Mouse (Mus musculus) kidney, postnatal 0 days (tissue): ENCODE results near the gene Ucn2. TPM values are rescaled to one million over a fixed set of nuclear protein-coding genes. Genes with fewer than 3 reads are reported as not detected.

ENCODE experiments used
- ATAC-seq: fragments of 200-750 bp; cut with Nextera tagmentation; replicated peaks from 2 replicates; pipeline ENCODE4 v1.8.0; 2017; ENCODE audit warnings: low read depth, moderate number of reproducible peaks, moderate TSS enrichment, moderate library complexity; ENCODE audit not compliant: low FRiP score
- DNase-seq: peaks from one replicate; pipeline ENCODE4 v3.0.0-alpha.2; 2016; ENCODE audit warnings: low spot score
- H3K27ac ChIP-seq: fragments of 300-500 bp; sonication (generic); 2 replicates; pipeline ENCODE4 v1.5.1; 2014; ENCODE audit warnings: mild to moderate bottlenecking
- H3K27me3 ChIP-seq: fragments of 300-500 bp; sonication (generic); 2 replicates; pipeline ENCODE4 v1.6.1; 2014; ENCODE audit warnings: low read length, mixed read lengths; ENCODE audit not compliant: insufficient read depth
- H3K36me3 ChIP-seq: fragments of 300-500 bp; sonication (generic); 2 replicates; pipeline ENCODE4 v1.6.1; 2014; ENCODE audit warnings: low read length, mixed read lengths; ENCODE audit not compliant: insufficient read depth
- H3K4me1 ChIP-seq: fragments of 300-500 bp; sonication (generic); replicated peaks from 2 replicates; pipeline ENCODE4 v1.6.1; 2014; ENCODE audit warnings: antibody characterized with exemption, low read length, mixed read lengths; ENCODE audit not compliant: insufficient read depth
- H3K4me2 ChIP-seq: fragments of 300-500 bp; sonication (generic); 2 replicates; pipeline ENCODE4 v1.6.1; 2014; ENCODE audit warnings: mild to moderate bottlenecking, low read length, moderate library complexity, mixed read lengths
- H3K4me3 ChIP-seq: fragments of 300-500 bp; sonication (generic); replicated peaks from 2 replicates; pipeline ENCODE4 v1.5.1; 2014; ENCODE audit warnings: low read depth, low read length
- H3K9ac ChIP-seq: fragments of 300-500 bp; sonication (generic); 2 replicates; pipeline ENCODE4 v1.6.1; 2014; ENCODE audit warnings: low read depth, low read length
- H3K9me3 ChIP-seq: fragments of 300-500 bp; sonication (generic); replicated peaks from 2 replicates; pipeline ENCODE4 v1.6.1; 2016; ENCODE audit warnings: low read length, inconsistent platforms, mixed read lengths
- CTCF ChIP-seq: IDR thresholded peaks from 2 replicates; pipeline ENCODE4 v1.5.1; 2016; ENCODE audit warnings: antibody characterized with exemption, low read depth, mild to moderate bottlenecking, moderate library complexity
- WGBS: fragments of 180-500 bp; shearing (Covaris S2); extraction: QIAGEN DNeasy Blood & Tissue Kit; methylation state at CpG from one replicate; pipeline ENCODE4 v1.1.7; 2014; 5-methylcytosine and 5-hydroxymethylcytosine counted together
- polyA plus RNA-seq: library from polyadenylated mRNA; unstranded; fragments of >200 nt; fragmentation: Nextera tagmentation; extraction: Ambion mirVana; gene quantifications from 2 replicates; pipeline ENCODE4 v1.2.1, GENCODE M21; 2015

The Ucn2 gene
- polyA plus RNA-seq, 1 experiment from 2014 or later: not detected

DNA sequence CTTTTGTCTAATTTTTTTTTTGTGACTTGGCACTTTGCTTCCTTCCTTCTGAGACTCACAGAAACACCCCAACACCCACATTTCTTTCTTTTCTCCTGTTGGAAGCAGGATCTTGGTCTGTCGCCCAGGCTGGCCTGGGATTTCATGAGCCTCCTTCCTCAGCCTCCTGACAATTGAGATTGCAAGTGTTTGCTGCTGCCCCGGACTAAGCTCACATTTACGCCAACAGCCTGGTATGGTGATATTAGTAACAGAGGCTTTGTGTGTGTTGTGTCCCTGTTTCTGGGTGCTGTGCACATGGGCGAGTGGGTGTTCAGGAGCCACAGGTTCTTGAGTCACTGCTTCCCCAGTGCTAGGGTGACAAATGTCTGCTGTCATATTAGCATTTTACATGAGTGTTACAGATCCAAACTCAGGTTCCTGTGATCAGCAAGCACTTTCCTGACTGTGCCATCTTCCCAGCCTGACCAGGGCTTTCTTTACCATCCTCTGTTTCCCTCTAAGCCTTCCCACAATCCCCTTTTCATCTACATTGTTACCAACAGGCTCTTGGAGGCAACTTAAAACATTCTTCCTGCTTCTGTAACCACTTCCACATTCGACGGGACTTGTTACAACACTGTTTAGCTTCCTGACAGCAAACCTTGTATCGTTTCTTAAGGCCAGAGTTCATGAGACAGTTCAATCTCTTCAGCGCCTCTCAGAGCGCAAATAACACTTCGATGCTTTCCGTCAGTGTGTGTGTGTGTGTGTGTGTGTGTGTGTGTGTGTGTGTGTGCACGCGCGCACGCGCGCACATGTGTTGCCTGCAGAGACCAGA, 37.3 kb downstream of the Ucn2 start:
- no peak for TF ChIP-seq CTCF
- WGBS: 84% methylated on average over 17 of the region's 17 CpGs
- no peaks in the 10 kb centered on the region for H3K9me3 ChIP-seq
- no peak overlapping the region for H3K4me2 ChIP-seq
- H3K9ac ChIP-seq: no peak overlapping the region
- no peaks in the 10 kb centered on the region for H3K36me3 ChIP-seq
- no peak overlapping the region for H3K4me3 ChIP-seq
- no peak for ATAC-seq
- DNase-seq: no peak
- no peaks in the 10 kb centered on the region for H3K27me3 ChIP-seq
- no peaks in the 10 kb centered on the region for H3K4me1 ChIP-seq
- H3K27ac ChIP-seq: no peak overlapping the region

DNA sequence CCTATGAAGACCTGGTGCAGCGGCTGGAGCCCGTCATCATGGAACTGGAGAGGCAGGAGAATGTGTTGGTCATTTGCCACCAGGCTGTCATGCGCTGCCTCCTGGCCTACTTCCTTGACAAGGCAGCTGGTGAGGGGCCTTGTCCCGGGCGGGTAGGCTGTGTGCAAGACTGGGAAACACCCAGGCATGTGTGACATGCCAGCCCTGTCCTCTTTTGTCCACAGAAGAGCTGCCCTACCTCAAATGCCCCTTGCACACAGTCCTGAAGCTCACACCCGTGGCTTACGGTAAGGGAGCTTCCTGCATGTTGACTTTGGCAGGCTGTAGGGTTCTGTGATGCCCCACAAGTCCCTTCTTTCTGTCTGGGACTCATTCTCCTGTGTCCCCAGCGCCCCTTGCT, 41.7 kb downstream of the Ucn2 start:
- ATAC-seq: no peak
- H3K9ac ChIP-seq: no peak overlapping the region
- no peaks in the 10 kb centered on the region for H3K27me3 ChIP-seq
- 73% methylated on average over 8 of the region's 8 CpGs for WGBS
- no peak overlapping the region for H3K4me2 ChIP-seq
- H3K27ac ChIP-seq: no peak overlapping the region
- H3K36me3 ChIP-seq: no peaks in the 10 kb centered on the region
- no peak for TF ChIP-seq CTCF
- H3K9me3 ChIP-seq: no peaks in the 10 kb centered on the region
- H3K4me3 ChIP-seq: no peak overlapping the region
- no peak for DNase-seq
- no peaks in the 10 kb centered on the region for H3K4me1 ChIP-seq

DNA sequence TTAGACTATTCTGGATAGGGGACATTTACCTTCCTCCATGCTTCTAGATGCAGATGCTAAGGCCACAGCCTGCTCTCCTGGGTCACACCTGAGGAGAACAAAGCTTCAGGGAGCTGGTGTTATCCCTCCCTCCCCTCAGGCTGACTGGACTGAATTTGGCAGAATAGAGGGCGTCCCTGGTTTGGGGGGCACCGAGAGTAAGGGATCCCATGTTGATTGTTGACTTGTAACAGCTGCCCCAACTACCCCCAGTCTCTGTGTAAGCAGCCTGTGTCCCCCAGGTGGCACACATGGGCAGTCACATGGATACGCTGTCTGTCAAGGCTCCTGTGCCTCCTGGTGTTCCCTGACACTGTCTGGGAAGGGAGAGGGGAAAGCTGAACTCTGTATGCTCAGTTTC, 42.6 kb downstream of the Ucn2 start:
- 0 out of 2 replicates have a peak overlapping the region, but pooled peaks have one; percentile 23 for H3K9ac ChIP-seq
- TF ChIP-seq CTCF: no peak

DNA sequence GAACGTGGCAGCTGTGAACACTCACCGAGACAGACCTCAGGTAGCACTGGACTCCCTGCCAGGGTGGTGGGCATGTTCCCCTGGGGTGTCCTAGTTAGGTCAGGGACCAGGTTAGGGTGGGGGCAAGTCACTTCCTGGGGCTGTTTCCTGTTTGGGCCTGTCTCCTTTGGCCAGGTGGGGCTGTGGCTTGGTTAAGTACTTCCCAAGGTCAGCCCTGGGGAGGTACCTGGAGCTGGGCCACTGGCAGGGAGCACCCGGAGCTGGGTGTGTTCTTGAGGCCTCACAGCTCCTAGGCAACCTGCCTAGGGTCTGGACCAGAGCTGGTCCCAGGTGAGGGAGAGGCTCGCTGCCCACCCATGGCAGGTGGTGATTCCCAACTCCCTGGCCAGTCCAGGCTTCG, 43.1 kb downstream of the Ucn2 start:
- Histone ChIP-seq H3K4me2 (no peak overlapping the region), H3K4me3 (no peak overlapping the region), H3K27ac (no peak overlapping the region), H3K9ac (no peak overlapping the region), H3K4me1 (no peaks in the 10 kb centered on the region), H3K27me3 (no peaks in the 10 kb centered on the region), H3K9me3 (no peaks in the 10 kb centered on the region), H3K36me3 (no peaks in the 10 kb centered on the region)
- DNase-seq (no peak), ATAC-seq (no peak)
- WGBS: 72% methylated on average over 5 of the region's 5 CpGs
- TF ChIP-seq CTCF: no peak

More for the DNA sequence above, 42.6 kb downstream of the Ucn2 start:
- ATAC-seq: no peak
- no peaks in the 10 kb centered on the region for H3K27me3 ChIP-seq
- no peak overlapping the region for H3K27ac ChIP-seq
- no peak overlapping the region for H3K4me2 ChIP-seq
- H3K4me1 ChIP-seq: no peaks in the 10 kb centered on the region
- H3K9me3 ChIP-seq: no peaks in the 10 kb centered on the region
- 66% methylated on average over 3 of the region's 3 CpGs for WGBS
- DNase-seq: no peak
- no peaks in the 10 kb centered on the region for H3K36me3 ChIP-seq
- no peak overlapping the region for H3K4me3 ChIP-seq

DNA sequence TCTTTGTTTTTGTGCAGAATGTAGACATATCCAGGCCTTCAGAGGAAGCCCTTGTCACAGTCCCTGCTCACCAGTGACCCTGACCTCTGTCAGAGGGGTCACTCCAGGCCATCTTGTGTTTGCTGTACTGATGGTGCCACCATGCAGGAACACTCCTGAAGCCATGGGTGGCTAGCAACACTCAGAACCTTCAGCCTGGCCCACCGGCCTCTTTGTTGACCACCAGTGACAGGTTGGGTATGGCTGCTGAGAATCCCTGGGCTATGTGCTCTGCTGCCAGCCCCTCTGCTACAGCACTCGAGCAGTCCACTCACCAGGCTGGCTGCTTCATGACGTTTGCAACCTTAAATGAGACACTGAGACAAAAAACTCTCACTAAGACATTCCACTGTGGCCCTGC, 44.5 kb downstream of the Ucn2 start:
- Histone ChIP-seq H3K4me3 (no peak overlapping the region), H3K4me1 (no peaks in the 10 kb centered on the region), H3K36me3 (no peaks in the 10 kb centered on the region), H3K9me3 (no peaks in the 10 kb centered on the region), H3K9ac (no peak overlapping the region), H3K4me2 (no peak overlapping the region), H3K27me3 (no peaks in the 10 kb centered on the region), H3K27ac (no peak overlapping the region)
- DNase-seq (no peak), ATAC-seq (no peak)
- no peak for TF ChIP-seq CTCF
- 60% methylated on average over 3 of the region's 3 CpGs for WGBS

DNA sequence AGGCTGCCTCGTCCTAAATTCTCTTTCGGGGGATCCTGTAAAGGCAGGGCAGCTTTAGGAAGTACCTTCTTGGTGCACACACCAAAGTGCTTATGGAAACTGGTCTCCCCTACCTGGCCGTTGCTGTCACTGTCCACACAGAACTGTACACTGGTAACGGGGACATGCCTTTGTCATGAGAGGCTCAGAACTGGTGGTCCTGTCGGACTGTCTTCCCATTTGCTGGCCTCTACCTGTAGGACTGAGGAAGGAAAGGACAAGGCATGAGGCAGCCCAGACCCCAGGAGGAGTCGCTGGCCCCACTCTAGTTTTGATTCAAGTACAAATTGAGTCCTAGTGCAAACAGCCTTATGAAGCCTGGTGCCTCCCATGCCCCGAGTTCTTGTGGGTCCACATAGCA, 45.2 kb downstream of the Ucn2 start:
- ATAC-seq (no peak), DNase-seq (no peak)
- Histone ChIP-seq H3K27me3 (no peaks in the 10 kb centered on the region), H3K4me1 (no peaks in the 10 kb centered on the region), H3K4me3 (no peak overlapping the region), H3K9me3 (no peaks in the 10 kb centered on the region), H3K36me3 (no peaks in the 10 kb centered on the region), H3K9ac (no peak overlapping the region), H3K4me2 (no peak overlapping the region), H3K27ac (no peak overlapping the region)
- no peak for TF ChIP-seq CTCF
- 95% methylated on average over 7 of the region's 7 CpGs for WGBS
